Mouse (Mus musculus): ENCODE measurements at regions not wholly inside any gene's neighbourhood (a gene's known extent, or its start where the extent isn't known, plus 50 kb on each side); places are given as distances from the start of the nearest gene placed in this dataset.

- DNase-seq (ENCODE audit: low spot score, missing footprints) (no peak), ATAC-seq (ENCODE audit: low FRiP score) (no peak)
- WGBS: 88% methylated on average over 8 of the region's 8 CpGs
Observed at GRCm38 (mm10) chr6:91573487-91573886, 57.8 kb downstream of the Lsm3 start.

GRCm38 (mm10) chr6:91574414-91574813, 58.7 kb downstream of the Lsm3 start:
- H3K27ac ChIP-seq (ENCODE audit: low read depth, low read length): no peak overlapping the region
- WGBS: 85% methylated on average over 10 of the region's 10 CpGs
- ATAC-seq (ENCODE audit: low FRiP score): no peak

More at GRCm38 (mm10) chr6:91573487-91573886, 57.8 kb downstream of the Lsm3 start:
- no peaks in the 10 kb centered on the region for H3K36me3 ChIP-seq (ENCODE audit: control insufficient read depth, insufficient read depth, low read length)
- H3K27me3 ChIP-seq (ENCODE audit: control insufficient read depth, insufficient read depth, low read length): no peaks in the 10 kb centered on the region
- H3K4me1 ChIP-seq (ENCODE audit: control insufficient read depth, insufficient read depth, low read length): no peaks in the 10 kb centered on the region
- no peaks in the 10 kb centered on the region for H3K9me3 ChIP-seq (ENCODE audit: control insufficient read depth, low read length)
- H3K27ac ChIP-seq (ENCODE audit: low read depth, low read length): no peak overlapping the region
- no peak overlapping the region for H3K9ac ChIP-seq (ENCODE audit: low read length)
- no peak overlapping the region for H3K4me3 ChIP-seq (ENCODE audit: low read depth, low read length)
- H3K4me2 ChIP-seq: no peak overlapping the region

GRCm38 (mm10) chr6:91575662-91576364, 60.1 kb downstream of the Lsm3 start:
- ATAC-seq (ENCODE audit: low FRiP score) (peak; percentile 57), DNase-seq (ENCODE audit: low spot score, missing footprints) (peak; percentile 97)
- H3K27ac ChIP-seq (ENCODE audit: low read depth, low read length): no peak overlapping the region
- no peaks in the 10 kb centered on the region for H3K36me3 ChIP-seq (ENCODE audit: control insufficient read depth, insufficient read depth, low read length)
- H3K9me3 ChIP-seq (ENCODE audit: control insufficient read depth, low read length): no peaks in the 10 kb centered on the region
- 66% methylated on average over 4 of the region's 4 CpGs for WGBS
- no peak overlapping the region for H3K9ac ChIP-seq (ENCODE audit: low read length)
- H3K4me2 ChIP-seq: no peak overlapping the region
- H3K4me1 ChIP-seq (ENCODE audit: control insufficient read depth, insufficient read depth, low read length): no peaks in the 10 kb centered on the region
- no peaks in the 10 kb centered on the region for H3K27me3 ChIP-seq (ENCODE audit: control insufficient read depth, insufficient read depth, low read length)
- H3K4me3 ChIP-seq (ENCODE audit: low read depth, low read length): no peak overlapping the region

More at GRCm38 (mm10) chr6:91574414-91574813, 58.7 kb downstream of the Lsm3 start:
- H3K27me3 ChIP-seq (ENCODE audit: control insufficient read depth, insufficient read depth, low read length): no peaks in the 10 kb centered on the region
- H3K36me3 ChIP-seq (ENCODE audit: control insufficient read depth, insufficient read depth, low read length): no peaks in the 10 kb centered on the region
- H3K4me2 ChIP-seq: no peak overlapping the region
- H3K4me1 ChIP-seq (ENCODE audit: control insufficient read depth, insufficient read depth, low read length): no peaks in the 10 kb centered on the region
- H3K4me3 ChIP-seq (ENCODE audit: low read depth, low read length): no peak overlapping the region
- no peaks in the 10 kb centered on the region for H3K9me3 ChIP-seq (ENCODE audit: control insufficient read depth, low read length)
- H3K9ac ChIP-seq (ENCODE audit: low read length): no peak overlapping the region
- DNase-seq (ENCODE audit: low spot score, missing footprints): no peak

- WGBS: 43% methylated on average over 15 of the region's 15 CpGs
- no peak overlapping the region for H3K9ac ChIP-seq (ENCODE audit: low read length)
Observed at GRCm38 (mm10) chr6:91576906-91577305, 61.2 kb downstream of the Lsm3 start.

GRCm38 (mm10) chr6:91579666-91580065, 63.9 kb downstream of the Lsm3 start:
- Histone ChIP-seq H3K27me3 (ENCODE audit: control insufficient read depth, insufficient read depth, low read length) (no peaks in the 10 kb centered on the region), H3K27ac (ENCODE audit: low read depth, low read length) (no peak overlapping the region), H3K9ac (ENCODE audit: low read length) (no peak overlapping the region), H3K4me3 (ENCODE audit: low read depth, low read length) (no peak overlapping the region), H3K4me1 (ENCODE audit: control insufficient read depth, insufficient read depth, low read length) (no peaks in the 10 kb centered on the region), H3K9me3 (ENCODE audit: control insufficient read depth, low read length) (no peaks in the 10 kb centered on the region), H3K36me3 (ENCODE audit: control insufficient read depth, insufficient read depth, low read length) (no peaks in the 10 kb centered on the region), H3K4me2 (no peak overlapping the region)
- 82% methylated on average over 10 of the region's 10 CpGs for WGBS
- ATAC-seq (ENCODE audit: low FRiP score) (no peak), DNase-seq (ENCODE audit: low spot score, missing footprints) (no peak)

More at GRCm38 (mm10) chr6:91576906-91577305, 61.2 kb downstream of the Lsm3 start:
- no peaks in the 10 kb centered on the region for H3K4me1 ChIP-seq (ENCODE audit: control insufficient read depth, insufficient read depth, low read length)
- no peak overlapping the region for H3K4me3 ChIP-seq (ENCODE audit: low read depth, low read length)
- DNase-seq (ENCODE audit: low spot score, missing footprints): no peak
- H3K4me2 ChIP-seq: no peak overlapping the region
- no peaks in the 10 kb centered on the region for H3K36me3 ChIP-seq (ENCODE audit: control insufficient read depth, insufficient read depth, low read length)
- no peaks in the 10 kb centered on the region for H3K27me3 ChIP-seq (ENCODE audit: control insufficient read depth, insufficient read depth, low read length)
- no peaks in the 10 kb centered on the region for H3K9me3 ChIP-seq (ENCODE audit: control insufficient read depth, low read length)
- no peak overlapping the region for H3K27ac ChIP-seq (ENCODE audit: low read depth, low read length)
- ATAC-seq (ENCODE audit: low FRiP score): no peak

GRCm38 (mm10) chr6:91580607-91581006, 64.9 kb downstream of the Lsm3 start:
- no peaks in the 10 kb centered on the region for H3K27me3 ChIP-seq (ENCODE audit: control insufficient read depth, insufficient read depth, low read length)
- ATAC-seq (ENCODE audit: low FRiP score): no peak
- no peaks in the 10 kb centered on the region for H3K4me1 ChIP-seq (ENCODE audit: control insufficient read depth, insufficient read depth, low read length)
- no peak overlapping the region for H3K27ac ChIP-seq (ENCODE audit: low read depth, low read length)
- H3K9ac ChIP-seq (ENCODE audit: low read length): no peak overlapping the region
- no peaks in the 10 kb centered on the region for H3K36me3 ChIP-seq (ENCODE audit: control insufficient read depth, insufficient read depth, low read length)
- no peak overlapping the region for H3K4me2 ChIP-seq
- no peaks in the 10 kb centered on the region for H3K9me3 ChIP-seq (ENCODE audit: control insufficient read depth, low read length)
- H3K4me3 ChIP-seq (ENCODE audit: low read depth, low read length): no peak overlapping the region
- DNase-seq (ENCODE audit: low spot score, missing footprints): no peak
- 94% methylated on average over 6 of the region's 6 CpGs for WGBS

- H3K36me3 ChIP-seq (ENCODE audit: control insufficient read depth, insufficient read depth, low read length): no peaks in the 10 kb centered on the region
- H3K4me2 ChIP-seq: no peak overlapping the region
- WGBS: 89% methylated on average over 5 of the region's 5 CpGs
- no peaks in the 10 kb centered on the region for H3K27me3 ChIP-seq (ENCODE audit: control insufficient read depth, insufficient read depth, low read length)
- H3K27ac ChIP-seq (ENCODE audit: low read depth, low read length): no peak overlapping the region
- no peaks in the 10 kb centered on the region for H3K9me3 ChIP-seq (ENCODE audit: control insufficient read depth, low read length)
- ATAC-seq (ENCODE audit: low FRiP score) (no peak), DNase-seq (ENCODE audit: low spot score, missing footprints) (no peak)
- H3K4me3 ChIP-seq (ENCODE audit: low read depth, low read length): no peak overlapping the region
- H3K4me1 ChIP-seq (ENCODE audit: control insufficient read depth, insufficient read depth, low read length): no peaks in the 10 kb centered on the region
- no peak overlapping the region for H3K9ac ChIP-seq (ENCODE audit: low read length)
Observed at GRCm38 (mm10) chr6:91582338-91582737, 66.6 kb downstream of the Lsm3 start.

- no peak for DNase-seq (ENCODE audit: low spot score, missing footprints)
- Histone ChIP-seq H3K36me3 (ENCODE audit: control insufficient read depth, insufficient read depth, low read length) (no peaks in the 10 kb centered on the region), H3K27me3 (ENCODE audit: control insufficient read depth, insufficient read depth, low read length) (no peaks in the 10 kb centered on the region), H3K9ac (ENCODE audit: low read length) (no peak overlapping the region), H3K4me2 (no peak overlapping the region), H3K4me3 (ENCODE audit: low read depth, low read length) (no peak overlapping the region), H3K27ac (ENCODE audit: low read depth, low read length) (no peak overlapping the region), H3K9me3 (ENCODE audit: control insufficient read depth, low read length) (no peaks in the 10 kb centered on the region), H3K4me1 (ENCODE audit: control insufficient read depth, insufficient read depth, low read length) (no peaks in the 10 kb centered on the region)
- 89% methylated on average over 5 of the region's 5 CpGs for WGBS
- no peak for ATAC-seq (ENCODE audit: low FRiP score)
Observed at GRCm38 (mm10) chr6:91583346-91583745, 67.6 kb downstream of the Lsm3 start.

- 87% methylated on average over 3 of the region's 3 CpGs for WGBS
- Histone ChIP-seq H3K4me3 (ENCODE audit: low read depth, low read length) (no peak overlapping the region), H3K9ac (ENCODE audit: low read length) (no peak overlapping the region), H3K9me3 (ENCODE audit: control insufficient read depth, low read length) (no peaks in the 10 kb centered on the region), H3K4me2 (no peak overlapping the region; the same call in 1 of the 2 replicates), H3K36me3 (ENCODE audit: control insufficient read depth, insufficient read depth, low read length) (no peaks in the 10 kb centered on the region), H3K27ac (ENCODE audit: low read depth, low read length) (no peak overlapping the region), H3K4me1 (ENCODE audit: control insufficient read depth, insufficient read depth, low read length) (peaks cover under 1% of the 10 kb centered on the region; the same call in 1 of the 2 replicates), H3K27me3 (ENCODE audit: control insufficient read depth, insufficient read depth, low read length) (no peaks in the 10 kb centered on the region)
- no peak for ATAC-seq (ENCODE audit: low FRiP score)
- DNase-seq (ENCODE audit: low spot score, missing footprints): no peak
Observed at GRCm38 (mm10) chr6:91585543-91585942, 69.8 kb downstream of the Lsm3 start.
